Mouse (Mus musculus) limb, embryonic 14.5 days (tissue): ENCODE results near the gene Depdc1b. TPM values are rescaled to one million over a fixed set of nuclear protein-coding genes. Genes with fewer than 3 reads are reported as not detected.

Experiments
- ATAC-seq: fragments of 200-750 bp; cut with Nextera tagmentation; 2 replicates; pipeline ENCODE4 v1.8.0; 2017; ENCODE audit warnings: low read depth, moderate number of reproducible peaks, moderate TSS enrichment; ENCODE audit not compliant: low FRiP score
- DNase-seq: peaks from one replicate; pipeline ENCODE4 v3.0.0-alpha.2; 2015; ENCODE audit warnings: low spot score
- H3K27ac ChIP-seq: fragments of 300-500 bp; sonication (generic); replicated peaks from 2 replicates; pipeline ENCODE4 v1.5.1; 2014; ENCODE audit warnings: low read depth, mild to moderate bottlenecking, low read length, moderate library complexity, mixed read lengths
- H3K27me3 ChIP-seq: fragments of 300-500 bp; sonication (generic); 2 replicates; pipeline ENCODE4 v1.6.1; 2014; ENCODE audit warnings: low read length, mixed read lengths; ENCODE audit not compliant: control insufficient read depth, insufficient read depth
- H3K36me3 ChIP-seq: fragments of 300-500 bp; sonication (generic); 2 replicates; pipeline ENCODE4 v1.6.1; 2014; ENCODE audit warnings: mild to moderate bottlenecking, low read length, moderate library complexity, mixed read lengths; ENCODE audit not compliant: control insufficient read depth, insufficient read depth
- H3K4me1 ChIP-seq: fragments of 300-500 bp; sonication (generic); 2 replicates; pipeline ENCODE4 v1.6.1; 2014; ENCODE audit warnings: antibody characterized with exemption, low read length, mixed read lengths; ENCODE audit not compliant: control insufficient read depth, insufficient read depth
- H3K4me2 ChIP-seq: fragments of 300-500 bp; sonication (generic); replicated peaks from 2 replicates; pipeline ENCODE4 v1.6.1; 2014; ENCODE audit warnings: low read depth, mild to moderate bottlenecking, low read length, moderate library complexity; ENCODE audit not compliant: severe bottlenecking
- H3K4me3 ChIP-seq: fragments of 300-500 bp; sonication (generic); replicated peaks from 2 replicates; pipeline ENCODE4 v1.5.1; 2014; ENCODE audit warnings: low read length
- H3K9ac ChIP-seq: fragments of 300-500 bp; sonication (generic); 2 replicates; pipeline ENCODE4 v1.6.1; 2014; ENCODE audit warnings: mild to moderate bottlenecking, low read depth, low read length, moderate library complexity; ENCODE audit not compliant: severe bottlenecking
- H3K9me3 ChIP-seq: fragments of 300-500 bp; sonication (generic); 2 replicates; pipeline ENCODE4 v1.6.1; 2016; ENCODE audit warnings: low read length; ENCODE audit not compliant: control insufficient read depth
- POLR2A ChIP-seq: fragments of 200-500 bp; IDR thresholded peaks from 2 replicates; pipeline ENCODE4 v1.8.0; 2012; ENCODE audit warnings: inconsistent platforms, mild to moderate bottlenecking, moderate library complexity, borderline replicate concordance; ENCODE audit not compliant: insufficient read depth, insufficient read length; ENCODE audit errors: extremely low read depth
- WGBS: fragments of 180-500 bp; shearing (Covaris S2); extraction: QIAGEN DNeasy Blood & Tissue Kit; methylation state at CpG from one replicate; pipeline ENCODE4 v1.1.7; 2014; 5-methylcytosine and 5-hydroxymethylcytosine counted together
- polyA plus RNA-seq, 2 experiments: library from polyadenylated mRNA; depleted of rRNA in 1 of 2; stranded (reverse) in 1 of 2; unstranded in 1 of 2; fragments of >200 nt; fragmentation: Nextera tagmentation in 1 of 2; extraction: Ambion mirVana in 1 of 2; gene quantifications; 2 replicates each; pipeline versions ENCODE4 v1.2.1 to v1.2.3; 2012 to 2014

The Depdc1b gene
- polyA plus RNA-seq, 2 experiments = 6.4 to 7.1 TPM

DNA sequence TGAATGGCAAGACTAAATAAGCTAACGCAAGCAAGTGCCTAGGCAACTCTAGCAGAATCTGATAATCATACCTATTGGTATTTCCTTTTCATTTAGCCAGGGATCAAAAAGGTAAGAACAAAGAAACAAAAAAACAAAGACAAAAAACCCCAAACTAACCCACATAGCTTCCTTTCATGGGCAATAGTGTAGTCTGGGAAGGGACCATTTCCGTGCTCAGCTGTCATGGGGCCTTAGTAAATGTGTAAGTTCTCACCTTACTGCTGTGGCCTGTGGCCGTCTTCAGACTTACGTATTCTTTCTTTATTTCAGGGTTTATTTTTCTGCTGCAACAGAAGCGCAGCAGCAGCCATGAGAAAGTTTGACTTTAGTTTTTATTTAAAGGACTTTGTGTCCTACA, 110.2 kb downstream of the Depdc1b start:
- no peaks in the 10 kb centered on the region for H3K9me3 ChIP-seq
- no peak for TF ChIP-seq POLR2A
- H3K27ac ChIP-seq = no peak overlapping the region
- H3K36me3 ChIP-seq = no peaks in the 10 kb centered on the region
- WGBS = 71% methylated on average over 5 of the region's 5 CpGs
- no peaks in the 10 kb centered on the region for H3K4me1 ChIP-seq
- no peak overlapping the region for H3K9ac ChIP-seq
- ATAC-seq = no peak
- no peak overlapping the region for H3K4me3 ChIP-seq
- DNase-seq = no peak
- H3K4me2 ChIP-seq = no peak overlapping the region
- no peaks in the 10 kb centered on the region for H3K27me3 ChIP-seq

DNA sequence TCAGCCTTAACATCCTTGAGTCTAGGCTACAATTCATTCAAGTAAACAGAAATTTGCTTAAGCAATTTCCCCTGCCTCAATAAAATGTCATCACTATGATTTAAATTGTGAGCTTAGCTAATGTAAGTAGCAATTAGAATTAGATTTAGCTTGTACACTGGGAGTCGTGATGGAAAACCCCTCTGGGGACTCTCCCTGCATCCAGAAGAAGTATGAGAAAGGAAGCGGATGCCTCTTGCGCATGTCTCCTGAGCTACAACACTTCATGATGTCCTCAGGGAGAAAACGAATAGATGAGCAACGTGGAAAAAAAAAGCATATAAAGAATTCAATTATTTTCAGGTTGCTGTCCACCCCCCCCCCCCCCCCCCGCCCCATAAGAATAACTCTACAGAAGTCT, 112.7 kb downstream of the Depdc1b start:
- Histone ChIP-seq H3K4me1 (no peaks in the 10 kb centered on the region), H3K27me3 (no peaks in the 10 kb centered on the region), H3K9me3 (no peaks in the 10 kb centered on the region), H3K4me3 (no peak overlapping the region), H3K4me2 (no peak overlapping the region), H3K27ac (no peak overlapping the region), H3K36me3 (no peaks in the 10 kb centered on the region), H3K9ac (no peak overlapping the region)
- 75% methylated on average over 6 of the region's 6 CpGs for WGBS
- DNase-seq (no peak), ATAC-seq (no peak)
- TF ChIP-seq POLR2A = no peak

DNA sequence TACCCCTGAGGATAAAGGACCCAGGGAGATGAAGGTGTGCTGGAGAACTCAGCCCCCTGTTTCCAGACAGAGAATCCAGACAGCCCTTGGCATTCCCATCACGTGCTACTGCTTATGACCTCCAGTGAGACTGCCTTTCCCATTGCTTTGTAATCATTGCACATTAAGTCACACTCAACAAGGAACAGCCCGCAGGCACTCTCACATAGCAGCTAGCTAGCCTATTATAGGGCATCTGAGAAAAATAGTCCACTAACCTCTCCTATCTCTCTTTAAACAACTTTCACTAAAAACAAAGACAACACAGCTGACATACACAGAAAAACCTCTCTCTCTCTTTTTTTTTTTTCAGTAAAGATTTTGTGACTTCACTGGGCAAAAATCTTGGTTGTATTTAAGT, 113.5 kb downstream of the Depdc1b start:
- H3K36me3 ChIP-seq = no peaks in the 10 kb centered on the region
- no peaks in the 10 kb centered on the region for H3K27me3 ChIP-seq
- H3K4me3 ChIP-seq = no peak overlapping the region
- no peak for ATAC-seq
- H3K4me2 ChIP-seq = no peak overlapping the region
- 59% methylated on average over 2 of the region's 2 CpGs for WGBS
- H3K9me3 ChIP-seq = no peaks in the 10 kb centered on the region
- H3K4me1 ChIP-seq = no peaks in the 10 kb centered on the region
- no peak for TF ChIP-seq POLR2A
- no peak for DNase-seq
- no peak overlapping the region for H3K9ac ChIP-seq
- no peak overlapping the region for H3K27ac ChIP-seq

DNA sequence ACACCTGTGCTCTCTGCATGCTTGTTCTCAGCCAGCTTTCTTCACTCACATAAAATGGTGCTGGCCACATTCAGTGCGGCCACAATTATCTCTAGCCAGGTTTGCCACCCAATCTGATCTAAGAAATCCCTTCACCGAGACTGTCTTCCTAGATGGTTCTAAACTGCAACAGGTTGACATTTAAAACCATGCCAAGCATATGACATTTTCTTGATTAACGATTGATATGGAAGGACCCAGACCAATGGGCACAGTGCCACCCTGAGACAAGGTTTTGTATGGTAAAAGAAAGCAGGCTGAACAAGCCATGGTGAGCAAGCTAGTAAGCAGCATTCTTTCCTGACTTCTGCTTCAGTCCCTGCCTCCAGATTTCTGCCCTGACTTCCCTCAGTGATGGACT, 115.6 kb downstream of the Depdc1b start:
- no peak for TF ChIP-seq POLR2A
- no peaks in the 10 kb centered on the region for H3K4me1 ChIP-seq
- WGBS = 87% methylated on average over 3 of the region's 3 CpGs

DNA sequence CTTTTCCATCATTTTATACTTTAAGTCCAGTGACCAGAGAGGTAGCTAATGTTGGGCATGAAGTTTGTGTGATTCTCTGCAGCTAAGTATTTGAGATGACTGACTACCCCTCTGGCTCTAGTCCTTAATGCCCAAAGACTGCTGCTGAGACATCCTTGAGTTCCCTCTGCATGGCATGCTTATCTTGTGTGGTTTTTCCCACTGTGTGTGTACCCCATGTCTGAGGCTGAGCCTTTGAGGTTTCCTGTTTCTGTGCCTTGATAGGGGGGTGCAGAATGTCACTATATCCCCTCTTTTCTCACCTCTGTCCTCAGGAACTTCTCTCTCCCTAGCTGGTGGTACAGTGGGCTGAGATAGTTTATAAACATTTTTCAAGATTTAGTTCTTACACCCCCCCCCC, 119.6 kb downstream of the Depdc1b start:
- no peaks in the 10 kb centered on the region for H3K4me1 ChIP-seq
- H3K9me3 ChIP-seq = no peaks in the 10 kb centered on the region
- no peak overlapping the region for H3K27ac ChIP-seq
- H3K36me3 ChIP-seq = no peaks in the 10 kb centered on the region
- no peak for TF ChIP-seq POLR2A
- H3K4me3 ChIP-seq = no peak overlapping the region
- ATAC-seq = no peak
- no peak overlapping the region for H3K9ac ChIP-seq
- DNase-seq = no peak
- H3K4me2 ChIP-seq = no peak overlapping the region
- H3K27me3 ChIP-seq = no peaks in the 10 kb centered on the region

More for the DNA sequence above, 115.6 kb downstream of the Depdc1b start:
- Histone ChIP-seq H3K9me3 (no peaks in the 10 kb centered on the region), H3K9ac (no peak overlapping the region), H3K27me3 (no peaks in the 10 kb centered on the region), H3K4me3 (no peak overlapping the region), H3K27ac (no peak overlapping the region), H3K36me3 (no peaks in the 10 kb centered on the region), H3K4me2 (no peak overlapping the region)
- ATAC-seq = no peak
- no peak for DNase-seq

DNA sequence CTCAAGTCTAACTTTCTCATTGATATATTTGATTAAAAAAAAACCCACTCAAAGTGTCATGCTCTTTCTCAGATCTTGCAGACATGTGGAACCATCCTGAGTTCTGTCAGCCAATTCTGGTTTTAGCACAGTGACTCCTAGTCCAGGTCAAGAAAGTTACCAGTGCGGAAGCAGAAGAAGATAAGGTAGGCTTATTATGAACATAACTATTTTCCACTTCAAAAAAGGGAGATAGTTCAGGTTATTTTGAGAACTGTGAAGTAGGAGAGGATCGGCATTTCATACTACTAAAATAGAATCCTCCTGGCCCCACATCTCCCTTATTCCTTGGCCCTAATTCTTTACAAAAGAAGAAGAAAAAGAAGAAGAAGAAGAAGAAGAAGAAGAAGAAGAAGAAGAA, 121.3 kb downstream of the Depdc1b start:
- TF ChIP-seq POLR2A = no peak
- Histone ChIP-seq H3K4me1 (no peaks in the 10 kb centered on the region), H3K9me3 (no peaks in the 10 kb centered on the region), H3K9ac (no peak overlapping the region), H3K27ac (no peak overlapping the region), H3K36me3 (no peaks in the 10 kb centered on the region), H3K4me2 (no peak overlapping the region), H3K4me3 (no peak overlapping the region), H3K27me3 (no peaks in the 10 kb centered on the region)
- 93% methylated on average over 2 of the region's 2 CpGs for WGBS
- ATAC-seq = no peak
- no peak for DNase-seq
